Mouse (Mus musculus) gastrocnemius, adult 18-20 months (tissue): ENCODE data around the gene Fgf4. TPM values are rescaled to one million over a fixed set of nuclear protein-coding genes. Genes with fewer than 3 reads are reported as not detected.
"Not testable (repeated sequence)": the region's sequence is repeated elsewhere in the genome, so short reads cannot be mapped to it uniquely, and the experiment has no call there.

Experiments used
- DNase-seq: peaks from one replicate; pipeline ENCODE4 v3.0.0; 2021; ENCODE audit warnings: low spot score
- total RNA-seq, 2 experiments: library from RNA; stranded (reverse); gene quantifications; 2 replicates each; pipeline ENCODE4 v1.2.3; 2021

Fgf4 gene
- total RNA-seq, 2 experiments from 2014 or later: not detected

DNA sequence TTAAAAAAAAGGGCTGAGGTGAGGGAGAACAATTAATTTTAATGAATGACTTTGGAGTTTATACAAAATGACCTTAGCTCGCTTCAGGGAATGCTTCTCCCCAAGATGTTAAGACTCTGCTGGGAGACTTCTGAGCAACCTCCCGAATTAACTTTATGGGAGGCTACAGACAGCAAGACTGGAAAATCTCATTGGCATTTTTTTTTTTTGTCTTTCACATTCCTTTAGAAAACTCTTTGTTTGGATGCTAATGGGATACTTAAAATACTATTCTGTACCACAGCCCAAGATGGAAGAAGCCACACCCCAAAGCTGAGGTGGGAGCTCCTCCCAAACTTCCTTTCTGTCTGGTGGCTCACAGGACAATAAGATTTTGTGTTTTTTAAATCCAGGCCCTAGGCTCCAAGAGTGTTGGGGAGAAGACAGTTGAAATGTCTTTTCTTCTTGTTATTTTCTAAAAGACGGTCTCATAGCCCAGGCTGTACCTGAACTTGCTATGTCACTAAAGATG is 17.0 kb downstream of the Fgf4 start:
- DNase-seq: no peak

DNA sequence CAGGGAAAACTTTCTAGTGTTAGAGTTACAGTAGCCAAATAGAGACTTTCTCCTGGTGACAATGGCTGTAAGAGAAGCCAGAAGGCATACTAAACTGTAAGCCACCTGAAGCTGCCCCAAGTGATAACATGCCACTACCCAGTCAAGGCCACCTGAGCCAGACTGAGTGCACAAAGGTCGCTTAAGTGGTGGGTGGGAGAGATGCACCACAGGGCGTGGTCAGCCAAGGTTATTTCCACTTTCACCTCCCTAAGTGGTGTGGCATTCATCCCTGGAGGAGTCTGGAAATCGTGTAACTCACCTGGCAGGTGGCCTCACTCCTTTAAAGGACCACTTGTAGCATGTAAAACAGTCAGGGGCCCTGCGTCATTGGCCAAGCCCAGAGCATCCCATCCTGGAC is 20.0 kb downstream of the Fgf4 start:
- no peak for DNase-seq

DNA sequence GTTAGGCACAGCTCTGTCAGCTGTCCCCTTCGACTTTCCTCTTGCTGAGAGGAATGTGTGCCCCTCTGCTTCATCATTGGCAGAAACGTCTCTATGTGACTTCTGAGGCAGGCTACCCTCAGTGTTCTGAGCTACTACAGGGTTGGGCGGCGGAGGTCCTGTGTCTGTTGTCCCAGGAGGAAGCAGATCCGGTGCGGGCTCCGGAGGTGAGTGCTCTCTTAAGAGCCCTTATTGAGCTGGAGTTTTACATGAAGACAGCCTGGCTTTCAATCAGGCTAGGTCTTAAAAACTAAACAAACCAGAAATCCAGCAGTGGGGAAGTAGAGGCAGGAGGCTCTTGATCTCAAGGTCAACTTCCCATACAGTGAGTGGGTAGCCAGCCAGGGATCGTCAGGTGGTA is 20.4 kb downstream of the Fgf4 start:
- no peak for DNase-seq

DNA sequence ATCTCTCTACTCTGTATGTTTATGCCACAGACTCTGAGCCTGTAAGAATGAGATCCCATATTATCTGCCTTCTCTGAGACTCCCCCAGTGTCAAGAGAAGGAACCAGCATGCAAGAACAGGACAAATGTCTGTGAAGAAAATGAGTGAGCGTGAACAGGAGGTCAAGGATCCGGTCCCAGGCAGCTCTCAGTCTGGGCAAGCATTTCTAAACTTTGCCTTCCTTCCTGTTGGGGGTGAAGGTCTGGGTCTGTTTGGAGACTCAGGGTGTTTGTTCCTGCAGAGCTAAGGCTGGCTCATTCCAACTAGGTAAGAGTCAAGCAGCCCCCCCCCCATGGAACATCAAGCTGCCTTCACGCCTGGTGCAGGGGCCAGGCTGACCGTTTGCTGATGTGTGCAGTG is 25.3 kb downstream of the Fgf4 start:
- DNase-seq: no peak

DNA sequence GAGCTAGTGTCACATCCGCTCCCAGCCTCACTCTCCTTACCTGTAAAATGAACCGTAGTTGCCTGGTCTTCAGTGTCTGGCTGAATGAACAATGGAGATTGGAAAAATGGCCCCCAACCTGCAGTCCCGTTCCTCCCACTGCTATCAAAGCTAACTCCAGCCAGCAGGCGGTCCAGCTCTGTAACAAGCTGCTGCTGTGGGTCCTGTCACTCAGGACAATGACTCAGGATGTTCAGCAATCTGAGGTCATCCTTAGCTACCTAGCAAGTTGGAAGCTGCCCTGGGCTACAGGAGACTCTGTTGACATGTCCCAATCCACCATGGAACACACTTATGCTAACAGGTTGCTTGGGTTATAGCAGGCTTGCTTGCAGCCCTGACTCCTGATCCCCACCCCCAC is 26.0 kb downstream of the Fgf4 start:
- DNase-seq: no peak

DNA sequence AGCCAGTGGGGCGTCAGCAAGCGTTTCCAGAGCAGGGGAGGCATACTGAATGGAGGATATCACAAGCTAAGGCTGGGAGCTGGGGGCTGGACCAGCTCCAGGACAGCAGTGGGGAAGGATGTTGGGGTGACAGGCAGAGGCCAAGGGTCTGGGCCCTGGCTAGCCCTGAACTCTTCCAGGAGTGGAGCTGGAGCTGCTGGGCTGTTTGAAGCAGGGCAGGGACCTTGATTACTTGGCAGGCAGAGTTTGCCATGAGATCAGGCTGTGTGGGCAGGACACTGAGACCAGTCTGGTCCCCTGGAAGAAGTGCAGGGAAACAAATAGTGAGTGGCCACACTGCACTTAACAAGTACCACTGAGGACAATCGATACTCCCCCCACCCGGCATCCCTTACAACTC is 27.1 kb downstream of the Fgf4 start:
- no peak for DNase-seq

DNA sequence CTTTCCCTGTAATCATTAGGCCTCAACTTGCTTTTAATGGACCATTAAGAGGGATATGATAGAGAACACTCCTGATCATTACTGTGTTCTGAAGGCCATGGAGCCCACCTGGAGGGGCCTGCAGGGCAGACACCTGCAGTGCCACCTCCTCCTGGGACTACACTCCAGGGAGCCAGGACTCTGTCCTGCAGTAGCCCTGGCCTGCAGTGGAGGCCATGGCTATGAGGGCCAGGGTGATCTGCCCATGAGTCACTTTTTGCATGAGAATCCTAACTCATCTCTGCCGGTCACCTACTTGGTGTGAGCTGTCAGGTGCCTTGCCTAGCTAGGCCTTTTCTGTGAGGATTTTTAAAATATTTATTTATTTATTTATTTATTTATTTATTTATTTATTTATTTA is 31.2 kb downstream of the Fgf4 start:
- DNase-seq: no peak

DNA sequence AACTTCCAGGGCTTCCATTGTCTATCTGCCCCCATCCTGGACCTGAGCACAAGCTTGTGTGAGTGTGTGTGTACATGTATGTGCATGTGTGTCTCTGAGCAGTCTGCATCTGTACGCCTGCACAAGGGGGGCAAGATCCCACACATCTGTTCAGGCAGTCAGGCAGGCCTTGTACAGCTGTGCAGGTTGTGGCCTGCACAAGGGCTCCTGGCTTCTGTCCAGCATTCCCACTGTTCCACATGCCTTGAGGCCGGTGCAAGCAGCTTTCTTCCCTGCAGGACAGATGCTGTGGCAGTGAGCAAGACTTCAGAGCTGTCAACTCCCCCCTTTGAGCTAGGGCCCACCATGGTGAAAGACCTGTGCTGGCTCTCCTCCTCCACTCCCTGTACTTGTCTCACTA is 35.9 kb downstream of the Fgf4 start:
- no peak for DNase-seq

DNA sequence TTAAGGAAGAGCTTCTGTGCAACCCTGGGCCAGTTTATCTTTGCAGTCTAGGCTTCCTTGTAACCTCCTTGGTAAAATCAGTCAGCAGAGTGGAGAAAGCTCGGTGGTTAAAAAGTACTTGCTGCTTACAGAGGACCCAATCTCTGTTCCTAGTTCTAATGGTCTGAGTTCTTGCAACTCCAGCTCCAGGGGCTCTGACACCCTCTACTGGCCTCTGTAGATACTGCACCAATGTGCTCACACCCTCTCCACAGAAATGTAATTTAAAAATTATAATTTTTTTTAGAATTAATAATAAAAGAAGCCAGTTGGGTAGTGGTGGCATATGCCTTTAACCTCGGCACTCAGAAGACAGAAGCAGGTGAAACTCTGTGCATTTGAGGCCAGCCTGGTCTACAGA is 40.5 kb downstream of the Fgf4 start:
- no peak for DNase-seq

DNA sequence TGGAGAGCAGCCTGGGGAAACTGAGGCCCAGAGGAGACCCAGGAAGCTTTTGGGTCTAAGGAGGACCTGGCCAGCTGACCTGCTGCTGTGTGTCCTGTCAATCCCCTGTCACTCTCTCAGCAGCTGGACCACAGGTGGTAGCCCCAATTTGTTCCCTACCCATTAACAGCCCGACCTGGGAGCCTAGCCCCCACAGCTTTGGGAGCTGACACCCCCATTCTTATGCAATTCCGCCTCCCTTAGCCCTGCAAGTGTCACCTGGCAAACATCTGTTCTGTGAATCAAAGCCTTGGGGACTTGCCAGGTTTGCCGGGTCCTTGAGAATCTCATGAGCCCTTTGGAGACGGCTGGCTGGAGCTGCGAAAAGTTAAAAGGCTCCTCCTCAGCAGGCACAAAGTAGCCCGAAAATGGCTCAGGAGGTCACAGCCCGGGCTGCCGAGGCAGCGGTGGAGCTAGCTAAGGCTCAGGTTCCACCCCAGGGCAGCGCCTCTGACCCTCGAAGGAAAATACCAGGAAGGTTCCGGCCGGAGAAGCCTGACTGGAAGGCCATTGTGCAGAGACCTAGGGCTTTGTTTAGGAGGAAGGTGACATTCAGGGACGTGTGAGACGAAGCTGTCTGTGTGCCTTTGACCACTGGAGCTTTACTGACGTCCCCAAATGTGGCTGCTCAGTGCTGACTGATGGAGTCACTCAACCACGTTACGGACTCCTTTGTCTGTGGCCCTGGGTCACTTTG is 41.6 kb downstream of the Fgf4 start:
- DNase-seq: no peak

DNA sequence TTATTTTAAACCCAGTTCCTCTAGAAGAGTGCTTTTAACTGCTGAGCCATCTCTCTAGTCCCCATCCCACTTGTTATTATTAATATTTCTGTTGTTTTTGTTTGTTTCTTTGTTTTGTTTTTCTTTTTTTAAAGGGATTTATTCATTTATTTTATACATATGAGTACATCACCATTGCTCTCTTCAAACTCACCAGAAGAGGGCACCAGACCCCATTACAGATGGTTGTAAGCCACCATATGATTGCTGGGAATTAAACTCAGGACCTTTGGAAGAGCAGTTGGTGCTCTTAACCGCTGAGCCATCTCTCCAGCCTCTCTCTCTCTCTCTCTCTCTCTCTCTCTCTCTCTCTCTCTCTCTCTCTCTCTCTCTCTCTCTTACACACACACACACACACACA is 43.5 kb downstream of the Fgf4 start:
- not testable (repeated sequence) for DNase-seq

DNA sequence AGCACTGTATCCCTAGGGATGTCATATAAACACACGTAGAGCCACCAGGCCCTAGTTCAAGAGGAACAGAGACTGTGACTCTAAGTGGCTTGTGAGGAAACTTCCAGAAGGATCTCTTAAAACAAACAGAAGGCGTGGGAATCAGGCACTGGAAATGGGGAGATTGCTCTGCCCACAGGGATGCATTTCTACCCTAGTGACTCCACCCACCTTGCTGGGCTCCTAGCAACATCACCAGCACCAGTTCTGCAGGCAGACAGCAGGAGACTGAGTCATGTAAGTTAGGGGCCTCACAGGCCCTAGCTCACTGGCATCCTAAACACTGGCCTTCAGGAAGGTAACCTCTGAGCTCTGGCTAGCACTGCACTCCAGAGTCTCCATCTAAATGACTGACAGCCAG is 44.7 kb downstream of the Fgf4 start:
- DNase-seq: no peak

DNA sequence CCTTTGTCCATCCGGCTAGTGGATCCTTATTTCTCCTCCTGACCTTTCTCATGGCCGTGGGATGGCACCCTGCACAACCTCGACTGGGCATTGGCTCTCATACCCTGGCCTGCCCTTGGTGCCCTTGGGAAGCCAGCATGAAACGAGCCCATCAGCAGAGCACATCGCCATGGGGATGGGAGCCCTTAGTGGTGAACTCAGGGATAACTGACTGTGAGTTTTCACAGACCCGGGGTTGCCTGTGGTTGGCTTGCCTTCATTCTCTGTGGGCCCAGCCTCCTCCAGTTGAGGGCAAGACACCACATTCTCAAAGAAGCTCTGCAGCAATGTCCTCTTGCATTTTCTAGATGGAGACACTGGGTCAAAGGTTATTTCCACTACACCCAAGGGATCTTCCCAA is 45.2 kb downstream of the Fgf4 start:
- no peak for DNase-seq

DNA sequence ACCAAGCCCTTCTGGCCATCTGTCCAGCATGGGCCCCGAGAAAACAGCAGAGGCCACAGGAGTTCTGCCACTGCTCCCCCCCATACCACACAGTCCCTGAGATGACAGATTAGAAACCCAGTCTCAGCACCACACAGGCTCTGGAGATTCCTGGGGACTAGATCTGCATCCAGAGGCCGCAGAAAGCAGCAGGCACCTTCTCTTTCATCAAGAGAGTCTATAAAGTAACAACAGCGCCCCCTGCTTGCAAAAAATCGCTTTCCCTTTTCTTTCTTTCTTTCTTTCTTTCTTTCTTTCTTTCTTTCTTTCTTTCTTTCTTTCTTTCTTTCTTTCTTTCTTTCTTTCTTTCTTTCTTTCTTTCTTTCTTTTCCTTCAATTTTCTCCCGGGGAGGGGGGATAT is 47.0 kb downstream of the Fgf4 start:
- no peak for DNase-seq

DNA sequence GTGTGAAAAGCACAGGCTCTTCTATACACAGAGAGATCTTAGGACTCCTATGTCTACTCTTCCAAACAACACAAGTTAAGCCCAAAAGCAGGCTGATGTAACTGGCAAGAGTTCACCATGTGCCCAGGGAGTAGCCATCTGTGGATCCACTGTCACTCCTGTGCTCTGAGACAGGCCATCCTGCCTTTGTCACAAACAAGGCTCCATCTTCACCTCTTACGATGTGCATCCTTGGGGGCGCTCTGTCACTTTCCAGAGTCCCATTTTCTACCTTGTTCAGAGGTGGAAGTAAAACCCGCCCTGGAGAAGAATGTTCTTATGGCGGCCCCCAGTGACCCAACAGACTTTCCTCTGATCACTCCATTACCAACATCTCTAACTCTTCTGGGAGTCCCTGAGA is 47.5 kb downstream of the Fgf4 start:
- DNase-seq: no peak

DNA sequence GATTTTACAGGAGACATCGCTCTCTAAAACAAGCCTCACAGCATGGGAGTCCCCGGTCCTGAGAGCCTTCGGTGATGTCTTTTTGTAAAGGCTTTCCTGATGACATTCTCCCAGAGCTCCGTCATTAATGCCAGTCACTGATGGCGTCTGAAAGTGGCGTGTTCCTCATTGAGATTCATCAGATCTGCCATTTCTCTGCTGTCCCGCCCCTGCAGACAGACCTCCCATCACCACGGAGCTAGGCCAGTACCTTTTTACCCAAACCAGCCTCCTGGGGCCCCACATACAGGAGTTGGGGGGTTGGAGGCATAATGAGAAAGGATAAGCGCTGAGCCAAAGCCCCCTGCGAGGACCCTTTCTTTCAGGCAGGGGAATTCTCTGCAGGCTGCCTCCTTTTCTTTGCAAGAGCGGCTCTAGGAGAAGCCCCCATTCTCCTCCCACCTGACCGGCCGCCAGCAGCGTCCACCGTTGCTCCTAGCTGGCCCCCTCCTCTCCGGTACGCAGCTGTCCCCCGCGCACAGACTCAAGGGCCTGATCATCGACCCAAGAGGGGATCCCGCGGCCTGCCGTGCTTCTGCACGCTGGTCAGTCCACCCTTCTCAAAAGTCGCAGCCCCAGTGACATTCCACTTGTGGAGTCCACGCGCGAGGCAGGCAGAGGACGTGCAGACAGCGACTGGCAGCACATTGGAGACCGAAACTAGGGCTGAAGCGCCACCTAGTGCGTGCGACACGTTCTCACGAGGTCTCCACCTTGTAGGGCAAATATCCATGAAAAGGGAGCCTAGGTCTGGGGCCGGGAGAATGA is 48.3 kb downstream of the Fgf4 start:
- DNase-seq: peak; percentile 59

DNA sequence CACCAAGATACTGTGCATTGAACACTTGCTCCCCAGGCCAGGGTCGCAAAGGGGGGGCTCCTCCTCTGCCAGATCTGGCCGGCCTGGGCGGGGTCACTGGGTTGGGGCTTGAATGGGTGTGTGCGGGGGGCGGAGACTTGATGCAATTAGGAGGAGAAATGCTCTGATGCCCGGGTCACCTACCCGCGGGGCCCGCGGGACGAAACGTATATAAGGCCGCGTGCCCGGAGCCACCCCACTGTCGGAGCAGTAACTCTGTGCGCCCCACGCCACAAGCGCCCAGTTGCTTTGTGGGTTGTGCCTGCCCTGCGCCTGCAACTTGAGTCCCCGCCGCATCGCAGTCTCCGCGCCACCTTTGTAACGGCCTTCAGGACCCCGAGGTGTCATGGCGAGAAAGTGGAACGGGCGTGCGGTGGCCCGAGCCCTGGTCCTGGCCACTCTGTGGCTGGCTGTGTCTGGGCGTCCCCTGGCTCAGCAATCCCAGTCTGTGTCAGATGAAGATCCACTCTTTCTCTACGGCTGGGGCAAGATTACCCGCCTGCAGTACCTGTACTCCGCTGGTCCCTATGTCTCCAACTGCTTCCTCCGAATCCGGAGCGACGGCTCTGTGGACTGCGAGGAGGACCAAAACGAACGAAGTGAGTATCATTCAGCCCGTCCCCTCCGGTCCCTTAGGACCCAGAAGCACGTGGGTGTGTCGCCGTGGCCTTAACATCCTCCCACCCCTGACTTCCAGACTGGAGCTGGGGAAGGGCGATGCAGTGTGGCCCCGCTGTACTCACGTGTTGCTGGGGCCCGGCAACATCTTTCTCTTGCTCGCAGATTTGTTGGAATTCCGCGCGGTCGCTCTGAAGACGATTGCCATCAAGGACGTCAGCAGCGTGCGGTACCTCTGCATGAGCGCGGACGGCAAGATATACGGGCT is 49.4 kb downstream of the Fgf4 start, which contains the start of gene Fgf15:
TSS of gene Fgf15 (plus strand) at position 238 of the 925 bp plus-strand sequence.
- no peak for DNase-seq

DNA sequence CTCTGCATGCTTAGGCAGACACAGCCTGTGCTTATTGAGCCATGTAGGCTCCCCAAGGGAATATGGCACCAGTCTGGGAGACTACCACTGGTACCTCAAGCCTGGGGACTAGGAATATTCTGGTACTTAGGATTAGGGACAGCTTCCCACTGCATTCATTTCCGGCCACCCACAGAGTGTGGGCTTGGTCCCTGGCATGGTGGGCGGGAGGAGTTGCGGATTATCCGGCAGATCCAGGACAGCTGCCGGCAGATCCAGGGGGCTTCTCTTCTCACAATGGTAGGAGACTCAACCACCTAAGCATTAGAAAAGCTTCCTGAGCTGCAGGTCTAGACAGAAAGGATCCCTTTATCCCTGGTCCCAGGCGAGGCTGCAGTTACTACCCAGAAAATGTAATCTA is 51.3 kb downstream of the Fgf4 start:
- DNase-seq: no peak

DNA sequence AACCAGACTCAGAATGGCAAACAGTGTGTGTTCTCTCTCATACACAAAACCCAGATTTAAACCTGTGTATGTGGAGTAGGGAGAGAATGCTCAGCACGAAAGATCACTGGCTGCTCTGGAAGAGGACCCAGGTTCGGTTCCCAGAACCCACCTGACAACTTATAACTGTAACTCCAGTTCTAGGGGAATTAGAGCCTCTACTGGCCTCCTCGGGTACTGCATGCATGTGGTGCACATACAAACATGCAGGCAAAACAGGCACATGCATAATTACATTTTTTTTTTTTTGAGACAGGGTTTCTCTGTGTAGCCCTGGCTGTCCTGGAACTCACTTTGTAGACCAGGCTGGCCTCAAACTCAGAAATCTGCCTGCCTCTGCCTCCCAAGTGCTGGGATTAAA is 58.3 kb downstream of the Fgf4 start:
- DNase-seq: not testable (repeated sequence)

DNA sequence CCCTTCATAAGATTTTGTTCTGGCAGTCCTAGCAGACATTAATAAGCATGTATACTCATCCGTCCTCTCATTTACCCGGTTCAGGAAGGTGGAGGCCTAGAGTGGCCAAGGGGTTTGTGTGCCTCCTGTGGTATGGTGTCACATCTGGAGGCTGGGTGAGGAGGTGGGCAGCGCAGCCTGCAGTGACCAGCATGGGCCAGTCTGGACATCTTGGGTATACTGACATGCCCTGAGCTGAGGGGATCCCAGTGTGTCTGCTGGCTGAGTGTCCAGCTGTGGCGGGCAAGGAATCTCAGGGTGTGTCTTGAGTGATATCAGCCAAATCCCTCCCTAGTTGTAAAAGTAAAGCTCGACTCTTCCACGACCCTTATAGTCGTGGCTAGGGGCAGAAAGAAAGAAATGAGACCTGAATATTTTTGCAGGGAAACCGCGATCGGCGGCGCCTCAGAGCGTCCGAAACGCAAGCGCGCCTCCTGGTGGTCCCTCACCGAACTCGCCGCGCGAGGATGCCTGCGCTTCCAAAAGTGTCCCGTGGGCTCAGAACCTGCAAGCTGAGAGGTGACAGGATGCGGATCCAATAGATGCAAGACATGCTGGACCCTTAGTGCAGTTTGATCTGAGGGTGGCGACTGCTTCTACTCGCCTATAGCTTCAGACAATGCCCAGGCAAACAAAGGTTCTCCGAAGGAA is 59.7 kb downstream of the Fgf4 start:
- DNase-seq: peak; percentile 20

DNA sequence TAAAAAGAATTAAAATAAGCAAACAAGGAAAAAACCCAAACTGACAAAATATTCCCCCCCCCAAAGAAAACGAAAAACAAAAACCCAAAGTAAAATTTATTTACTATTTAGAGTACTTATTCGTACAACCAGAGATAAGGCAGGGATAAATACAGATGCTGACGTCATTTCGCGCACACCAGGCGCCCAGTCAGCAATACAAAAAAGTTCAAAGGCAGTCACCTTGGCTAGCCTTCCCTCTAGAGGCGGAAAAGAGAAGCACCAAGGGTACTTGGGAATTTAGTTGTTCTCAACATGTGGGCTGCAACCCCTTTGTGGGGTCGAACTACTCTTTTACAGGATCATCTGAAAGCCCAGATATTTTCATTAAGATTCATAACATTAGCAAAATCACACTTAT is 60.6 kb downstream of the Fgf4 start:
- no peak for DNase-seq
